Mouse (Mus musculus) midbrain, embryonic 16.5 days (tissue): Measurements from ENCODE around the gene Ktn1. TPM values are rescaled to one million over a fixed set of nuclear protein-coding genes. Genes with fewer than 3 reads are reported as not detected.

Experiments
- ATAC-seq: fragments of 200-750 bp; cut with Nextera tagmentation; 2 replicates; pipeline ENCODE4 v1.8.0; 2017; ENCODE audit warnings: moderate TSS enrichment
- H3K27ac ChIP-seq: fragments of 300-500 bp; sonication (generic); 2 replicates; pipeline ENCODE4 v1.5.1; 2014; ENCODE audit warnings: mild to moderate bottlenecking, low read length, mixed read lengths
- H3K27me3 ChIP-seq: fragments of 300-500 bp; sonication (generic); 2 replicates; pipeline ENCODE4 v1.6.1; 2014; ENCODE audit warnings: low read depth, low read length, mixed read lengths; ENCODE audit not compliant: control insufficient read depth, insufficient read depth
- H3K36me3 ChIP-seq: fragments of 300-500 bp; sonication (generic); 2 replicates; pipeline ENCODE4 v1.6.1; 2014; ENCODE audit warnings: mild to moderate bottlenecking, low read length, moderate library complexity, mixed read lengths; ENCODE audit not compliant: control insufficient read depth, insufficient read depth
- H3K4me1 ChIP-seq: fragments of 300-500 bp; sonication (generic); 2 replicates; pipeline ENCODE4 v1.6.1; 2014; ENCODE audit warnings: mild to moderate bottlenecking, low read length, mixed read lengths; ENCODE audit not compliant: control insufficient read depth, insufficient read depth
- H3K4me2 ChIP-seq: fragments of 300-500 bp; sonication (generic); 2 replicates; pipeline ENCODE4 v1.6.1; 2014; ENCODE audit warnings: mild to moderate bottlenecking, low read length, mixed read lengths
- H3K4me3 ChIP-seq: fragments of 300-500 bp; sonication (generic); 2 replicates; pipeline ENCODE4 v1.5.1; 2014; ENCODE audit warnings: low read depth, mild to moderate bottlenecking, low read length, moderate library complexity, mixed read lengths
- H3K9ac ChIP-seq: fragments of 300-500 bp; sonication (generic); 2 replicates; pipeline ENCODE4 v1.6.1; 2014; ENCODE audit warnings: low read depth, low read length, mixed read lengths
- H3K9me3 ChIP-seq: fragments of 300-500 bp; sonication (generic); replicated peaks from 2 replicates; pipeline ENCODE4 v1.6.1; 2014; ENCODE audit warnings: mild to moderate bottlenecking, low read length, mixed read lengths; ENCODE audit not compliant: control insufficient read depth, poor library complexity, severe bottlenecking
- WGBS: fragments of 180-500 bp; shearing (Covaris S2); extraction: QIAGEN DNeasy Blood & Tissue Kit; methylation state at CpG from one replicate; pipeline ENCODE4 v1.1.7; 2014; 5-methylcytosine and 5-hydroxymethylcytosine counted together
- polyA plus RNA-seq: library from polyadenylated mRNA; unstranded; fragments of >200 nt; fragmentation: Nextera tagmentation; extraction: Ambion mirVana; gene quantifications from 2 replicates; pipeline ENCODE4 v1.2.1, GENCODE M21; 2015

Gene Ktn1
- 62.5 and 67.0 TPM in 2 replicates for polyA plus RNA-seq

DNA sequence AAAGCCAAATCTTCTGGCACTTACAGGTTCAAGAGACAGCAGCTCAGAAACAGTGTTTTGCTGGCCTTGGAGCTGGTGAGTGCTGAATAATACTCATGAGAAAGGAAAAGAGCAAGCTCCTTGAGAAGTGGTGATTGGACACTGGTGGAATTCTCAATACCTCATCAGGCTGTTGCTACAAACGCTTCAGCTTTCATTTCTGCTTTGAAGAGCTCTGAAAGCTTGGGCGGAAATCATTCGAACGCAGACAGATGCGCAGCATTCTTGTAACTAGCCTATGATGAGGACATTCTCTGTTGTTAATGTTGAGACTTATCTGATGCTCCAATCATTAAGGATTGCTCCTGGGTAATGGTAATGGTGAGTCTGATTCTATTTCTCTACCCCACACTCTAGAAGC, at the start of gene Ktn1:
TSS of gene Ktn1 (plus strand) at position 231 of the 400 bp plus-strand sequence.
- Histone ChIP-seq H3K4me2 (peak within 1 kb of the TSS; percentile 60), H3K4me3 (peak within 1 kb of the TSS; percentile 99), H3K36me3 (no peaks in the 10 kb centered on the region), H3K27ac (peak within 1 kb of the TSS; percentile 87), H3K4me1 (peaks cover 20% of the 10 kb centered on the region), H3K27me3 (no peaks in the 10 kb centered on the region), H3K9me3 (no peaks in the 10 kb centered on the region), H3K9ac (peak within 1 kb of the TSS; percentile 97)
- no peak for ATAC-seq
- 54% methylated on average over 5 of the region's 5 CpGs for WGBS

DNA sequence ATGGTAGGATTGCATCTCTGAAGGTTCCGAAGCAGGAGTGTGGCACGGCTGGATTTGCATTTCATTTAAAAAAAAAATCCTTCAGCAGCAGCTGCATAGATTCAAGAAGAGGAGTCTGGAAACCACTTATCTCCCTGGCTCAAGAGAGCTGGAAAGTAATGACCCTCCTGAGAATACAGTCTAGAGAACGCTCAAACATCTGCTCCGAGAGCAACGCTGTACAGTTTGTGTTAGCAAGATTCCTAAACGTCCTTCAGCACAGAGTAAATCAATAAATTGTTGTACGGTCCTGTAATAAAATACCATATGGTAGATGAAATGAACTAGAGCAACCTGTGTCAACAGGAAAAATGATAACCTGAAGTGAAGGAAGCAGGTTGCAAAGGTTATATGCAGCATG, 35.0 kb upstream of the Ktn1 start:
- Histone ChIP-seq H3K9me3 (no peaks in the 10 kb centered on the region), H3K27me3 (no peaks in the 10 kb centered on the region), H3K4me2 (no peak overlapping the region), H3K27ac (no peak overlapping the region), H3K9ac (no peak overlapping the region), H3K36me3 (no peaks in the 10 kb centered on the region), H3K4me3 (no peak overlapping the region), H3K4me1 (no peaks in the 10 kb centered on the region)
- WGBS = 72% methylated on average over 7 of the region's 7 CpGs
- ATAC-seq = no peak

DNA sequence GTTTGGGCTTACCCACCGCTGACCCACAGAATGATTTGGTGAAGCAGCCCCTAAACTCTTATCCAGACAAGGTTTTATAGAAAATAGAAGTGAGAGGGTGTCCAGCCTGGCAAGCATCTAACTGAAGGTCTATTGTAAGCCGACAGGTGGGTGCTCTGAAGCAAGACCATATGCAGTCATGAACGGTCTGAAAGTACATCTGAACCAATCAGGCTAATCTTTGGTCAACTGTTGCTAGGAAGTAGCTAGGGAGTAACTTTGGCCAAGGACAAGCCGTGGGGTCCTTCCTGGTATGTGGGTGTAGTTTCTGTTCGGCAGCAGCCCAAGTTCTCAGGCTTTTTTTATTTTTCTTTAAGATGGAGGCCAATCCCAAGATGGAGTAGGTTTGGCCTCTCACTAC, 29.4 kb upstream of the Ktn1 start:
- no peaks in the 10 kb centered on the region for H3K36me3 ChIP-seq

DNA sequence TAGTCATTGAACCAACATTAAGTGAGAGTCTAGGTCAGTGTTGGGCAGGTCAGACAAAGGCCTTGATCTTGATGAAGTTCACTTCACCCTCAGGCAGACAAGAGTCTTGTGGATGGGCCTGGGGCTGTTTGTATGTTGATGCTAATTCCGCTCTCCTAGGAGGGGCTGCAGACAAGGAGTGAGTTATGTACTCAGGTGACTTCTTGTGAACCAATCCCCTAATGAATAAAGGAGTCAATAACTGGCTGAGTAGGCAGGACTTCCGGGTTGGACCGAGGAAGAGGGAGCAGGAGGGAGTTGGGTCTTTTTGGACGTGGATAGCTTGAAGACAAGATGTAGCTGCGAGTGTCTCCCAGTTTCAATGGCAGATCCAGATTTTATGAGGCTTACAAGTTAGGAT, 26.3 kb upstream of the Ktn1 start:
- H3K4me1 ChIP-seq = no peaks in the 10 kb centered on the region
- 86% methylated on average over 5 of the region's 5 CpGs for WGBS

More for the DNA sequence above, 29.4 kb upstream of the Ktn1 start:
- no peak overlapping the region for H3K9ac ChIP-seq
- no peak overlapping the region for H3K4me2 ChIP-seq
- H3K4me1 ChIP-seq = no peaks in the 10 kb centered on the region
- no peaks in the 10 kb centered on the region for H3K9me3 ChIP-seq
- no peak for ATAC-seq
- H3K4me3 ChIP-seq = no peak overlapping the region
- H3K27me3 ChIP-seq = no peaks in the 10 kb centered on the region
- H3K27ac ChIP-seq = no peak overlapping the region
- 85% methylated on average over 5 of the region's 5 CpGs for WGBS

DNA sequence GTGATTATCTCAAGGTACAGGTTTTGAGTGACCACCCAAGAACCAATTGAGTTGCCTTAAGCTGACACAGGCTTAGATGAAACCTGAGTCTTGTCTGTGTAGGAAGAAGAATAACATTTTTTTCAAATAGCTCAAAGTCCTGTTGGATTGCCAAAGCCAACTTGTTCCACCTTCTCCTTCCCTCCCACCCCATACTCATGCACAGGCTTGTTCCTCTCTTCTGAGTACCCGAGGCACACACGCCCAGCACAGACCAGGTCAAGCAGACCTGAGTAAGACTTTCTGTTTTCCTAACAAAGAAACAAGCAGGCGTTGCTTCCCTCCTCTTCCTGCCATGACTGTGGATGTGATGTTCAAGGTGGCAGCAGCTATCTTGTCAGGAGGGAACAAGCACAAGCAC, 23.4 kb upstream of the Ktn1 start:
- H3K9me3 ChIP-seq = no peaks in the 10 kb centered on the region
- 91% methylated on average over 3 of the region's 3 CpGs for WGBS
- H3K27me3 ChIP-seq = no peaks in the 10 kb centered on the region
- no peaks in the 10 kb centered on the region for H3K4me1 ChIP-seq
- H3K4me3 ChIP-seq = no peak overlapping the region
- no peak overlapping the region for H3K9ac ChIP-seq
- no peak overlapping the region for H3K27ac ChIP-seq
- no peak overlapping the region for H3K4me2 ChIP-seq
- no peak for ATAC-seq
- no peaks in the 10 kb centered on the region for H3K36me3 ChIP-seq

More for the DNA sequence above, 26.3 kb upstream of the Ktn1 start:
- Histone ChIP-seq H3K27me3 (no peaks in the 10 kb centered on the region), H3K9ac (no peak overlapping the region), H3K27ac (no peak overlapping the region), H3K4me3 (no peak overlapping the region), H3K36me3 (no peaks in the 10 kb centered on the region), H3K9me3 (no peaks in the 10 kb centered on the region), H3K4me2 (no peak overlapping the region)
- no peak for ATAC-seq

DNA sequence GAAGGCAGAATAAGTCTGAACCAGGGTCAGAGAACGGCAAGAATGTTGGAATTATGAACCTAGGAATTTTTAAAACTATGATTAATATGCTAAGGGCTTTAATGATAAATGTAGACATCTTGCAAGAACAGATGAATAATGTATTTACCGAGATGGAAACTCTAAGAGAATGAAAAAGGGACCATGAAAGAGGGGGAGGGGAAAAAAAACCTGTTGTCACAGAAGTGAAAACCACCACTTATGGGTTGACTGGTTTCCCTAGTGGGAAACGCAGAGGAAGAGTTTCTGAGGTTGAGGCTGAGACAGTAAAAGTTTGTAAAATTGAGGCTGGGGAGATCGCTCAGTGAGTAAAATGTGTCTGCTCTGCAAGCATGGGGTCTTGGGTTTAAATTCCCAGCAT, 22.1 kb upstream of the Ktn1 start:
- Histone ChIP-seq H3K27ac (no peak overlapping the region), H3K4me1 (no peaks in the 10 kb centered on the region), H3K4me3 (no peak overlapping the region), H3K27me3 (no peaks in the 10 kb centered on the region), H3K36me3 (no peaks in the 10 kb centered on the region), H3K9me3 (no peaks in the 10 kb centered on the region), H3K9ac (no peak overlapping the region), H3K4me2 (no peak overlapping the region)
- WGBS = 93% methylated on average over 4 of the region's 4 CpGs
- ATAC-seq = no peak

DNA sequence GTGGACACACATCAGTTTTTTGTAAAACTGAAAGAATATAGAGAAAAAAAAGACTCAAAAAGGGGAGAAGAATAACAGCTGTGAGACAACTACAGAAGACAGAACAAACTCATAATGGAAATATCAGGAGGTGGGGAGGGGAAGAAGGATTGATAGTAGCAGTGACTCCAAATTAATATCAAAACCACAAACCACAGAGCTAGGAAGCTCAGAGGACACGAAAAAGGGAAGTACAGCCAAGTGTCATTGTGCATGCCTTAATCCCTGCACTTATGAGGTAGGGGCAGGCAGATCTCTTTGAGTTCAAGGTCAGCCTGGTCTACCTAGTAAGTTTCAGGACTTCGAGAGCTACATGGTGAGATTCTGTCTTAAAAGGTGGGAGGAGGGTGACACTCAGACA, 21.4 kb upstream of the Ktn1 start:
- 76% methylated on average over 2 of the region's 2 CpGs for WGBS
- Histone ChIP-seq H3K27me3 (no peaks in the 10 kb centered on the region), H3K4me1 (no peaks in the 10 kb centered on the region), H3K9me3 (no peaks in the 10 kb centered on the region), H3K36me3 (no peaks in the 10 kb centered on the region), H3K9ac (no peak overlapping the region), H3K4me2 (no peak overlapping the region), H3K4me3 (no peak overlapping the region), H3K27ac (no peak overlapping the region)
- no peak for ATAC-seq

DNA sequence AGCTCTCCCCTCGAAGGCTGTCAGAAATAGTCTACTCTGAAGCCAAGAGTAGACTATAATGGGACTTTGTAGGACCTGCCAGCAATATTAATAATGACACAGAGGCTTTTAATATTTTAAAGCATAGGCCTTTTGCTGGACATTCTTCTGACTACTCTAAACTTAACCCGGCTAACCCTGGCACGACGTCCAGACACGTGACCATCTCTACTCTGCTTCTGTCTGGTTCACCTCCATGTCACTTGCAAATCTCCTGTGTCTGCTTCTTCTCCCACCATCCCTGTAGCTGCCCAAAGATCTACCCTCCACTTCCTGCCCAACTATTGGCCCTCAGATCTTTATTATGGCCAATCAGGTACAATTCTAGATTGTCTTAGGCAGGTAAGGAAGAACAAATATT, 20.9 kb upstream of the Ktn1 start:
- H3K4me2 ChIP-seq = no peak overlapping the region
- H3K27ac ChIP-seq = no peak overlapping the region
- no peaks in the 10 kb centered on the region for H3K27me3 ChIP-seq
- no peaks in the 10 kb centered on the region for H3K36me3 ChIP-seq
- no peaks in the 10 kb centered on the region for H3K9me3 ChIP-seq
- H3K9ac ChIP-seq = no peak overlapping the region
- WGBS = 91% methylated on average over 5 of the region's 5 CpGs
- no peaks in the 10 kb centered on the region for H3K4me1 ChIP-seq
- ATAC-seq = no peak
- no peak overlapping the region for H3K4me3 ChIP-seq

DNA sequence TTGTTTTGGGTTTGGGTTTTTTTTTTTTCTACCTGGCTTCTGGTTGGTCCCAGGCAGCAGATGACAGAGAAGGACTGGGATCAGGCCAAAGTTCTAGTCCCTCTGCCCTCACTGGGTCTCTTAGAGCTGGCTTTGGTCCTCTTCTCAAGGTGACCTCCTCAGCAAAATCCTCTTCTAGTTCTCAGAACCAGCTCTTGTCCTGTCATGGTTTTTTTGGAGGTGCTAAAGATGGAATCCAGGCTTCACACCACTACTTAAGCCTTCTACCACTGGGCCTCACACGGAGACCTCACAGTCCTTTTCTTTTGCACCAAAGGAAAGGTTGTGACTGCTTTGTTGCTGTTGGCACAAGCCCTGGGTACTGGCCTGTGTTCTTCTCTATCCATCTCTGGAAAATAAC, 15.8 kb upstream of the Ktn1 start:
- peaks cover 10% of the 10 kb centered on the region; the same call in 1 of the 2 replicates for H3K4me1 ChIP-seq
- WGBS = 79% methylated on average over 1 of the region's 1 CpGs
- no peaks in the 10 kb centered on the region for H3K36me3 ChIP-seq
- no peak overlapping the region for H3K27ac ChIP-seq
- ATAC-seq = no peak
- no peak overlapping the region for H3K4me3 ChIP-seq
- no peaks in the 10 kb centered on the region for H3K9me3 ChIP-seq
- no peak overlapping the region for H3K4me2 ChIP-seq
- H3K9ac ChIP-seq = no peak overlapping the region
- no peaks in the 10 kb centered on the region for H3K27me3 ChIP-seq
